Mouse (Mus musculus): ENCODE measurements around the gene Pus7l. TPM values are rescaled to one million over a fixed set of nuclear protein-coding genes. Genes with fewer than 3 reads are reported as not detected.

Pus7l gene
- polyA plus RNA-seq, 2 experiments = 2.6 to 2.8 TPM

GRCm38 (mm10) chr15:94480248-94480647, 63.1 kb downstream of the Pus7l start:
- WGBS (ENCODE audit: insufficient replicate concordance) = 30% methylated on average over 5 of the region's 5 CpGs
- H3K27me3 ChIP-seq (ENCODE audit: control insufficient read depth, insufficient read depth, low read length) = no peaks in the 10 kb centered on the region
- ATAC-seq (ENCODE audit: insufficient read depth) = no peak
- no peak overlapping the region for H3K27ac ChIP-seq
- TF ChIP-seq EP300 (IDR thresholded peaks at IDR 0.05; ENCODE audit: low read depth) (no peak), CTCF (IDR thresholded peaks at IDR 0.05; ENCODE audit: low read depth) (no peak)
- H3K4me1 ChIP-seq (replicated peaks; ENCODE audit: control insufficient read depth in 2 of 2, insufficient read depth in 2 of 2, low read length in 1 of 2) = no peaks in the 10 kb centered on the region
- no peaks in the 10 kb centered on the region for H3K36me3 ChIP-seq (replicated peaks; ENCODE audit: control insufficient read depth, insufficient read depth, low read depth)
- no peak overlapping the region for H3K4me2 ChIP-seq (ENCODE audit: low read depth)
- H3K9ac ChIP-seq (replicated peaks) = no peak overlapping the region
- DNase-seq (ENCODE audit: low read depth in 3 of 3, low spot score in 3 of 3) = no peak
- H3K4me3 ChIP-seq (ENCODE audit: insufficient read depth in 1 of 2, low read depth in 2 of 2, low read length in 2 of 2) = no peak overlapping the region
- no peaks in the 10 kb centered on the region for H3K9me3 ChIP-seq (ENCODE audit: control insufficient read depth, low read length)

GRCm38 (mm10) chr15:94479513-94480136, 63.7 kb downstream of the Pus7l start:
- 65% methylated on average over 3 of the region's 3 CpGs for WGBS (ENCODE audit: insufficient replicate concordance)
- Histone ChIP-seq H3K36me3 (replicated peaks; ENCODE audit: control insufficient read depth, insufficient read depth, low read depth) (no peaks in the 10 kb centered on the region), H3K4me2 (ENCODE audit: low read depth) (no peak overlapping the region), H3K4me1 (replicated peaks; ENCODE audit: control insufficient read depth in 2 of 2, insufficient read depth in 2 of 2, low read length in 1 of 2) (no peaks in the 10 kb centered on the region), H3K27ac (no peak overlapping the region), H3K9ac (replicated peaks) (no peak overlapping the region), H3K27me3 (ENCODE audit: control insufficient read depth, insufficient read depth, low read length) (no peaks in the 10 kb centered on the region), H3K9me3 (ENCODE audit: control insufficient read depth, low read length) (no peaks in the 10 kb centered on the region), H3K4me3 (ENCODE audit: insufficient read depth in 1 of 2, low read depth in 2 of 2, low read length in 2 of 2) (no peak overlapping the region)
- DNase-seq (ENCODE audit: low read depth in 3 of 3, low spot score in 3 of 3) (no peak), ATAC-seq (ENCODE audit: insufficient read depth) (no peak)
- TF ChIP-seq EP300 (IDR thresholded peaks at IDR 0.05; ENCODE audit: low read depth) = no peak
- no peak for TF ChIP-seq CTCF (IDR thresholded peaks at IDR 0.05; ENCODE audit: low read depth)

GRCm38 (mm10) chr15:94478706-94479105, 64.6 kb downstream of the Pus7l start:
- Histone ChIP-seq H3K4me2 (ENCODE audit: low read depth) (no peak overlapping the region), H3K27ac (no peak overlapping the region), H3K36me3 (replicated peaks; ENCODE audit: control insufficient read depth, insufficient read depth, low read depth) (no peaks in the 10 kb centered on the region), H3K27me3 (ENCODE audit: control insufficient read depth, insufficient read depth, low read length) (no peaks in the 10 kb centered on the region), H3K9ac (replicated peaks) (no peak overlapping the region), H3K4me3 (ENCODE audit: insufficient read depth in 1 of 2, low read depth in 2 of 2, low read length in 2 of 2) (no peak overlapping the region), H3K9me3 (ENCODE audit: control insufficient read depth, low read length) (no peaks in the 10 kb centered on the region), H3K4me1 (replicated peaks; ENCODE audit: control insufficient read depth in 2 of 2, insufficient read depth in 2 of 2, low read length in 1 of 2) (no peaks in the 10 kb centered on the region)
- ATAC-seq (ENCODE audit: insufficient read depth) (no peak), DNase-seq (ENCODE audit: low read depth in 3 of 3, low spot score in 3 of 3) (no peak)
- TF ChIP-seq CTCF (IDR thresholded peaks at IDR 0.05; ENCODE audit: low read depth) (no peak), EP300 (IDR thresholded peaks at IDR 0.05; ENCODE audit: low read depth) (no peak)
- 23% methylated on average over 13 of the region's 13 CpGs for WGBS (ENCODE audit: insufficient replicate concordance)

- ATAC-seq (ENCODE audit: insufficient read depth) = no peak
- no peak overlapping the region for H3K27ac ChIP-seq
- TF ChIP-seq EP300 (IDR thresholded peaks at IDR 0.05; ENCODE audit: low read depth) = no peak
- no peak for TF ChIP-seq CTCF (IDR thresholded peaks at IDR 0.05; ENCODE audit: low read depth)
- no peak overlapping the region for H3K9ac ChIP-seq (replicated peaks)
- 52% methylated on average over 7 of the region's 7 CpGs for WGBS (ENCODE audit: insufficient replicate concordance)
- no peak for DNase-seq (ENCODE audit: low read depth in 3 of 3, low spot score in 3 of 3)
- no peak overlapping the region for H3K4me2 ChIP-seq (ENCODE audit: low read depth)
- no peak overlapping the region for H3K4me3 ChIP-seq (ENCODE audit: insufficient read depth in 1 of 2, low read depth in 2 of 2, low read length in 2 of 2)
- H3K27me3 ChIP-seq (ENCODE audit: control insufficient read depth, insufficient read depth, low read length) = no peaks in the 10 kb centered on the region
- H3K36me3 ChIP-seq (replicated peaks; ENCODE audit: control insufficient read depth, insufficient read depth, low read depth) = no peaks in the 10 kb centered on the region
- H3K4me1 ChIP-seq (replicated peaks; ENCODE audit: control insufficient read depth in 2 of 2, insufficient read depth in 2 of 2, low read length in 1 of 2) = no peaks in the 10 kb centered on the region
- H3K9me3 ChIP-seq (ENCODE audit: control insufficient read depth, low read length) = no peaks in the 10 kb centered on the region
Observed at GRCm38 (mm10) chr15:94477287-94477686, 66.1 kb downstream of the Pus7l start.

GRCm38 (mm10) chr15:94475975-94476374, 67.4 kb downstream of the Pus7l start:
- 69% methylated on average over 5 of the region's 5 CpGs for WGBS (ENCODE audit: insufficient replicate concordance)

More at GRCm38 (mm10) chr15:94475975-94476374, 67.4 kb downstream of the Pus7l start:
- TF ChIP-seq EP300 (IDR thresholded peaks at IDR 0.05; ENCODE audit: low read depth) = no peak
- no peak for TF ChIP-seq CTCF (IDR thresholded peaks at IDR 0.05; ENCODE audit: low read depth)
- Histone ChIP-seq H3K36me3 (replicated peaks; ENCODE audit: control insufficient read depth, insufficient read depth, low read depth) (no peaks in the 10 kb centered on the region), H3K27me3 (ENCODE audit: control insufficient read depth, insufficient read depth, low read length) (no peaks in the 10 kb centered on the region), H3K4me2 (ENCODE audit: low read depth) (no peak overlapping the region), H3K9me3 (ENCODE audit: control insufficient read depth, low read length) (no peaks in the 10 kb centered on the region), H3K4me3 (ENCODE audit: insufficient read depth in 1 of 2, low read depth in 2 of 2, low read length in 2 of 2) (no peak overlapping the region), H3K9ac (replicated peaks) (no peak overlapping the region), H3K4me1 (replicated peaks; ENCODE audit: control insufficient read depth in 2 of 2, insufficient read depth in 2 of 2, low read length in 1 of 2) (no peaks in the 10 kb centered on the region), H3K27ac (no peak overlapping the region)
- DNase-seq (ENCODE audit: low read depth in 3 of 3, low spot score in 3 of 3) = no peak
- no peak for ATAC-seq (ENCODE audit: insufficient read depth)

Other genes with a start within 250 kb of the Pus7l start
- 0.04 and 0.09 TPM in 2 replicates for gene Adamts20, start 78.1 kb downstream of the Pus7l start, polyA plus RNA-seq (2012; rRNA removed)
- gene Adamts20, start 78.1 kb downstream of the Pus7l start, polyA plus RNA-seq (2014; fragmentation: Nextera tagmentation; extraction: Ambion mirVana) = 0.10 TPM in 1 of 2 replicates, not detected in the other
- gene Irak4, start 96 bp upstream of the Pus7l start, polyA plus RNA-seq (2012; rRNA removed) = 0.93 and 1.7 TPM in 2 replicates
- gene Irak4, start 96 bp upstream of the Pus7l start, polyA plus RNA-seq (2014; fragmentation: Nextera tagmentation; extraction: Ambion mirVana) = 1.7 and 2.0 TPM in 2 replicates
- gene Twf1, start 46.3 kb upstream of the Pus7l start, polyA plus RNA-seq (2012; rRNA removed) = 8.4 and 13.8 TPM in 2 replicates
- gene Twf1, start 46.3 kb upstream of the Pus7l start, polyA plus RNA-seq (2014; fragmentation: Nextera tagmentation; extraction: Ambion mirVana) = 23.9 and 24.6 TPM in 2 replicates
- gene Tmem117, start 85.7 kb upstream of the Pus7l start, polyA plus RNA-seq (2012; rRNA removed) = not detected in 2 replicates
- gene Tmem117, start 85.7 kb upstream of the Pus7l start, polyA plus RNA-seq (2014; fragmentation: Nextera tagmentation; extraction: Ambion mirVana) = 0.05 TPM in 1 of 2 replicates, not detected in the other